Mouse (Mus musculus): ENCODE results near the gene Dclk2. TPM values are rescaled to one million over a fixed set of nuclear protein-coding genes. Genes with fewer than 3 reads are reported as not detected.

The Dclk2 gene
- polyA plus RNA-seq, 1 experiment from 2014 or later = 13.8 TPM

GRCm38 (mm10) chr3:86797871-86798460, 122.7 kb downstream of the Dclk2 start:
- Histone ChIP-seq H3K9me3 (replicated peaks) (no peaks in the 10 kb centered on the region), H3K27ac (replicated peaks) (peak overlapping the region; percentile 94), H3K36me3 (replicated peaks) (0 out of 2 replicates have a peak, but pooled peaks cover 4% of the 10 kb centered on the region), H3K27me3 (no peaks in the 10 kb centered on the region), H3K9ac (peak overlapping the region; percentile 58), H3K4me3 (replicated peaks) (peak overlapping the region; percentile 59), H3K4me2 (peak overlapping the region; percentile 71), H3K4me1 (replicated peaks) (peaks cover 60% of the 10 kb centered on the region)
- no peak for ATAC-seq (ENCODE audit: insufficient read depth)
- WGBS (ENCODE audit: insufficient replicate concordance) = 57% methylated on average over 13 of the region's 13 CpGs

- Histone ChIP-seq H3K9ac (peak overlapping the region; percentile 15; the same call in 1 of the 2 replicates), H3K4me1 (replicated peaks) (peaks cover 48% of the 10 kb centered on the region), H3K9me3 (replicated peaks) (no peaks in the 10 kb centered on the region), H3K27ac (replicated peaks) (peak overlapping the region; percentile 54; the same call in 1 of the 2 replicates), H3K4me3 (replicated peaks) (peak overlapping the region; percentile 59), H3K36me3 (replicated peaks) (peaks cover 11% of the 10 kb centered on the region), H3K4me2 (peak overlapping the region; percentile 71), H3K27me3 (no peaks in the 10 kb centered on the region)
- ATAC-seq (ENCODE audit: insufficient read depth) = no peak
- 37% methylated on average over 6 of the region's 6 CpGs for whole genome bisulfite sequencing (ENCODE audit: insufficient replicate concordance)
Observed at GRCm38 (mm10) chr3:86796716-86797115, 123.9 kb downstream of the Dclk2 start.

GRCm38 (mm10) chr3:86793720-86794191, 126.9 kb downstream of the Dclk2 start:
- 62% methylated on average over 1 of the region's 1 CpGs for WGBS (ENCODE audit: insufficient replicate concordance)
- no peaks in the 10 kb centered on the region for H3K27me3 ChIP-seq
- H3K4me2 ChIP-seq = no peak overlapping the region
- H3K27ac ChIP-seq (replicated peaks) = no peak overlapping the region
- H3K4me3 ChIP-seq (replicated peaks) = no peak overlapping the region
- ATAC-seq (ENCODE audit: insufficient read depth) = no peak
- no peak overlapping the region for H3K9ac ChIP-seq
- peaks cover 21% of the 10 kb centered on the region for H3K36me3 ChIP-seq (replicated peaks)
- H3K4me1 ChIP-seq (replicated peaks) = peaks cover 22% of the 10 kb centered on the region
- no peaks in the 10 kb centered on the region for H3K9me3 ChIP-seq (replicated peaks)

- peaks cover 22% of the 10 kb centered on the region for H3K4me1 ChIP-seq (replicated peaks)
- H3K27me3 ChIP-seq = no peaks in the 10 kb centered on the region
- WGBS (ENCODE audit: insufficient replicate concordance) = 62% methylated on average over 4 of the region's 4 CpGs
- no peak overlapping the region for H3K9ac ChIP-seq
- peaks cover 21% of the 10 kb centered on the region for H3K36me3 ChIP-seq (replicated peaks)
- no peak overlapping the region for H3K27ac ChIP-seq (replicated peaks)
- no peak for ATAC-seq (ENCODE audit: insufficient read depth)
- H3K4me3 ChIP-seq (replicated peaks) = no peak overlapping the region
- H3K9me3 ChIP-seq (replicated peaks) = no peaks in the 10 kb centered on the region
- H3K4me2 ChIP-seq = no peak overlapping the region
Observed at GRCm38 (mm10) chr3:86793264-86793663, 127.4 kb downstream of the Dclk2 start.

- no peak overlapping the region for H3K4me3 ChIP-seq (replicated peaks)
- 90% methylated on average over 5 of the region's 5 CpGs for WGBS (ENCODE audit: insufficient replicate concordance)
- H3K9ac ChIP-seq = no peak overlapping the region
- H3K9me3 ChIP-seq (replicated peaks) = no peaks in the 10 kb centered on the region
- peaks cover 35% of the 10 kb centered on the region for H3K36me3 ChIP-seq (replicated peaks)
- no peak overlapping the region for H3K4me2 ChIP-seq
- H3K27me3 ChIP-seq = no peaks in the 10 kb centered on the region
- H3K27ac ChIP-seq (replicated peaks) = no peak overlapping the region
- ATAC-seq (ENCODE audit: insufficient read depth) = no peak
- no peaks in the 10 kb centered on the region for H3K4me1 ChIP-seq (replicated peaks)
Observed at GRCm38 (mm10) chr3:86789752-86790151, 130.9 kb downstream of the Dclk2 start.

- Histone ChIP-seq H3K36me3 (replicated peaks) (peaks cover 35% of the 10 kb centered on the region), H3K9ac (no peak overlapping the region), H3K4me3 (replicated peaks) (no peak overlapping the region), H3K27me3 (no peaks in the 10 kb centered on the region), H3K4me2 (no peak overlapping the region), H3K4me1 (replicated peaks) (no peaks in the 10 kb centered on the region), H3K9me3 (replicated peaks) (no peaks in the 10 kb centered on the region), H3K27ac (replicated peaks) (no peak overlapping the region)
- 42% methylated on average over 6 of the region's 6 CpGs for WGBS (ENCODE audit: insufficient replicate concordance)
- ATAC-seq (ENCODE audit: insufficient read depth) = no peak
Observed at GRCm38 (mm10) chr3:86788711-86789110, 131.9 kb downstream of the Dclk2 start.

GRCm38 (mm10) chr3:86787423-86788123, 133.1 kb downstream of the Dclk2 start:
- no peak overlapping the region for H3K9ac ChIP-seq
- no peak for ATAC-seq (ENCODE audit: insufficient read depth)
- H3K27ac ChIP-seq (replicated peaks) = no peak overlapping the region
- no peaks in the 10 kb centered on the region for H3K9me3 ChIP-seq (replicated peaks)
- 77% methylated on average over 10 of the region's 10 CpGs for WGBS (ENCODE audit: insufficient replicate concordance)
- peaks cover 29% of the 10 kb centered on the region for H3K36me3 ChIP-seq (replicated peaks)
- H3K4me1 ChIP-seq (replicated peaks) = no peaks in the 10 kb centered on the region
- no peak overlapping the region for H3K4me3 ChIP-seq (replicated peaks)
- H3K27me3 ChIP-seq = no peaks in the 10 kb centered on the region
- H3K4me2 ChIP-seq = no peak overlapping the region

GRCm38 (mm10) chr3:86786845-86787351, 133.8 kb downstream of the Dclk2 start:
- H3K4me1 ChIP-seq (replicated peaks) = no peaks in the 10 kb centered on the region
- ATAC-seq (ENCODE audit: insufficient read depth) = no peak
- no peak overlapping the region for H3K4me2 ChIP-seq

GRCm38 (mm10) chr3:86786280-86786679, 134.4 kb downstream of the Dclk2 start:
- Histone ChIP-seq H3K36me3 (replicated peaks) (peaks cover 24% of the 10 kb centered on the region), H3K4me3 (replicated peaks) (no peak overlapping the region), H3K9ac (no peak overlapping the region), H3K9me3 (replicated peaks) (no peaks in the 10 kb centered on the region), H3K4me2 (no peak overlapping the region), H3K27me3 (no peaks in the 10 kb centered on the region), H3K4me1 (replicated peaks) (no peaks in the 10 kb centered on the region), H3K27ac (replicated peaks) (no peak overlapping the region)
- WGBS (ENCODE audit: insufficient replicate concordance) = 81% methylated on average over 12 of the region's 12 CpGs
- no peak for ATAC-seq (ENCODE audit: insufficient read depth)

More at GRCm38 (mm10) chr3:86786845-86787351, 133.8 kb downstream of the Dclk2 start:
- Histone ChIP-seq H3K36me3 (replicated peaks) (peaks cover 24% of the 10 kb centered on the region), H3K27me3 (no peaks in the 10 kb centered on the region), H3K27ac (replicated peaks) (no peak overlapping the region), H3K9me3 (replicated peaks) (no peaks in the 10 kb centered on the region), H3K9ac (no peak overlapping the region), H3K4me3 (replicated peaks) (no peak overlapping the region)
- whole genome bisulfite sequencing (ENCODE audit: insufficient replicate concordance) = 69% methylated on average over 11 of the region's 11 CpGs

- ATAC-seq (ENCODE audit: insufficient read depth) = no peak
- H3K36me3 ChIP-seq (replicated peaks) = peaks cover 14% of the 10 kb centered on the region
- no peaks in the 10 kb centered on the region for H3K27me3 ChIP-seq
- H3K27ac ChIP-seq (replicated peaks) = no peak overlapping the region
- H3K9ac ChIP-seq = no peak overlapping the region
- no peak overlapping the region for H3K4me3 ChIP-seq (replicated peaks)
- no peaks in the 10 kb centered on the region for H3K4me1 ChIP-seq (replicated peaks)
- no peak overlapping the region for H3K4me2 ChIP-seq
- WGBS (ENCODE audit: insufficient replicate concordance) = 62% methylated on average over 11 of the region's 11 CpGs
- no peaks in the 10 kb centered on the region for H3K9me3 ChIP-seq (replicated peaks)
Observed at GRCm38 (mm10) chr3:86784930-86785329, 135.7 kb downstream of the Dclk2 start.

GRCm38 (mm10) chr3:86784051-86784450, 136.6 kb downstream of the Dclk2 start:
- no peak for ATAC-seq (ENCODE audit: insufficient read depth)
- Histone ChIP-seq H3K4me2 (no peak overlapping the region), H3K27ac (replicated peaks) (no peak overlapping the region), H3K4me1 (replicated peaks) (no peaks in the 10 kb centered on the region), H3K9ac (no peak overlapping the region), H3K4me3 (replicated peaks) (no peak overlapping the region), H3K9me3 (replicated peaks) (no peaks in the 10 kb centered on the region), H3K27me3 (no peaks in the 10 kb centered on the region), H3K36me3 (replicated peaks) (peaks cover 14% of the 10 kb centered on the region)
- WGBS (ENCODE audit: insufficient replicate concordance) = 88% methylated on average over 3 of the region's 3 CpGs
